Mouse (Mus musculus) heart, postnatal 10 days (tissue): Measurements from ENCODE around the gene Vezt. TPM values are rescaled to one million over a fixed set of nuclear protein-coding genes. Genes with fewer than 3 reads are reported as not detected.
A peak's percentile ranks its signal among the peaks of the same experiment; 100 is the strongest.

Experiments
- DNase-seq, 2 experiments: peaks; one replicate each; pipeline ENCODE4 v3.0.0; 2021
- intact Hi-C: fragments of 180-260 bp; cut with DNase I; formaldehyde crosslinking; loops from one replicate; pipeline ENCODE4 v1.15.1; 2025
- total RNA-seq, 2 experiments: library from RNA; stranded (reverse); gene quantifications; 2 replicates each; pipeline ENCODE4 v1.2.3; 2021

The Vezt gene
- total RNA-seq, 2 experiments from 2014 or later = 37.9 to 40.2 TPM

GRCm38 (mm10) chr10:93918087-93918486 lies 117.5 kb downstream of the Vezt start:
- intact Hi-C loops = loop anchor here (2.0 kb wide), 1 partner anchor 29 kb away; no protein-coding TSS in a partner anchor

DNA sequence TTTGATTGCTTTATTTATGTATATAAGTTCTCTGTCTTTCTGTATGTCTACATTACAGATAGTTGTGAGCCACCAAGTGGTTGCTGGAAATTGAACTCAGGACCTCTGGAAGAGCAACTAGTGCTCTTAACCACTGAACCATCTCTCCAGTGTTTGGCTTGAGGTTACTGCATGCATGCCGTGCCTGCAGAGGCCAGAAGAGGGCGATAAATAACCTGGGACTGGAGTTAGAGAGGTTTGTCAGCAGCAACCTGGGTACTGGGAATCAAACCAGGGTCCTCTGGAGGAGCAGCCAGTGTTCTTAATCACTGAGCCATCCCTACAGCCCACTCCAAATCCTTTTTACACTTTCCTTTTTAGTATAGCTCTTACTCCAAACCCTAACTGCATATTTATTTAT lies 118.8 kb downstream of the Vezt start:
- intact Hi-C loops = no loop called here
- no peak for DNase-seq

More at GRCm38 (mm10) chr10:93918087-93918486, 117.5 kb downstream of the Vezt start:
- no peak for DNase-seq

GRCm38 (mm10) chr10:93915531-93916275 lies 119.9 kb downstream of the Vezt start:
- intact Hi-C loops = no loop called here
- no peak for DNase-seq

DNA sequence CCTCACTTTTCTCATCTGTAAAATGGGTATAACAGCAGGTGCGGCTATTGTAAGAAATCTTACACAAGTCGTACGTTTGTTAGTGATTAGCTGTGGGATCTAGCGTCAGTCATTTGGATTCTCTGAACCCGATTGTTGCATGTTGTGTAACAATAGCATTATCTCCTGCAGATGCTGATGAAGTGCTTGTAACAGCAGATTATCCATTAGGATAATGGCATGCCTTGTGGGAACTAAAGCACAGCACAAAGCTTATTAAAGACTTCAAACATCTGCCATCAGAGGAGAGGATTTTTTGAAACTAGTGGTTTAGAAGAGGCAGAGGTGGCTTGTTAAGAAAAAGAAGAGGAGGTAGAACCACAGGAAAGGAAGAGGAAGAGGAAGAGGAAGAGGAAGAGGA lies 122.1 kb downstream of the Vezt start:
- DNase-seq = no peak
- intact Hi-C loops = no loop called here

GRCm38 (mm10) chr10:93912917-93913316 lies 122.7 kb downstream of the Vezt start:
- intact Hi-C loops = no loop called here
- DNase-seq = no peak

DNA sequence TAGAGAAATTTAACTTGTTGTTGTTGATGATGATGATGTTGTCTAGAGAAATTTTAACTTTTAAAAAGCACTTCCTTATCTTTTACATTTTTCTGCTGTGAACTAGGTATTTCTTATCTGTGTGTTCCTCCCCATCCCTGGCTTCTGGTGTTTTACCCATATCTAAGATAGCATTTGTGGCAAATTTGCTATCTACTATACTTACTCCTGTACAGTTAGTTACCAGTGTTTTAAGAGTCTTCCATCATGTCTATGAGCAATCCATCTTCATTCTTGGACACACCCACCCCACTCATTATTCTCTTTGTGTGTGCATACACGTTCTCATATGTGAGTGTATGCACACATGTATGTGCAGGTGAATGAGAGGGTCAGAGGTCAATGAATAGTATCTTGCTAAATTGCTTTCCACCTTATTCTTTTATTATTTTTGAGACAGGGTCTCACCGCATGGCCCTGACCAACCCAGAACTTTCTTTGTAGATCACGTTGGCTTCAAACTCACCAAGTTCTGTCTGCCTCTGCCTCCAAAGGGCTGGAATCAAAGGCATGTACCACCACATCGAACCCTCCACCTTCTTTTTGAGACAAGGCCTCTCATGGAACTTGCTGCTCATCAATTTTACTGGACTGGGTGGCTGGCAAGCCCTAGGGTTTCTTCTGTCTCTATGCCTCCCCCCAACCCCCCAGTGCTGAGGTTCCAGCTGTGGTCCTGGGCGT lies 123.3 kb downstream of the Vezt start:
- intact Hi-C loops = no loop called here
- DNase-seq = no peak

- intact Hi-C loops = no loop called here
- DNase-seq = no peak
Observed at GRCm38 (mm10) chr10:93911326-93911725, 124.3 kb downstream of the Vezt start.

- intact Hi-C loops = no loop called here
- DNase-seq = no peak
Observed at GRCm38 (mm10) chr10:93909811-93910446, 125.7 kb downstream of the Vezt start.

- intact Hi-C loops = no loop called here
Observed at GRCm38 (mm10) chr10:93909015-93909414, 126.6 kb downstream of the Vezt start.

DNA sequence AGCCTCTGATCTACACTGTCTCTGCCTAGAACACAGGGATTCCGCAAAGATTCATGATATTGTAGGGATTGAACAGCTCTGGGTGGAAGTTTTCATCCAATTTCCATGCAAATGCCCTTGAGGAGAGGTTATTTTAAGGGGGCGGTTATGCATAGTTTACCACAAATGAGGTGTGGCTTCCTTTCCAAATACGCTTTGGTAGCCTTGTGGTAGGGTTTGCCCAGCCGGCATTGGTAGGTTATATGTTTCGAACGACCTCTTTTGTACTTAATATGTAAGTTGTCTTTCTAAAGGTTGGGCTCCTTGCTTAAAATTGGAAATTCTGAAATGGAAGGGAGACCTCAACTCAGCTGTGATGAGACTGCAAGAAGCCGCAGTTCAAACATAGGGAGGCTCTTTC lies 127.1 kb downstream of the Vezt start:
- no peak for DNase-seq

More at GRCm38 (mm10) chr10:93909015-93909414, 126.6 kb downstream of the Vezt start:
- DNase-seq = no peak

GRCm38 (mm10) chr10:93907376-93907775 lies 128.2 kb downstream of the Vezt start:
- intact Hi-C loops = no loop called here
- no peak for DNase-seq

More for the DNA sequence above, 127.1 kb downstream of the Vezt start:
- intact Hi-C loops = no loop called here

DNA sequence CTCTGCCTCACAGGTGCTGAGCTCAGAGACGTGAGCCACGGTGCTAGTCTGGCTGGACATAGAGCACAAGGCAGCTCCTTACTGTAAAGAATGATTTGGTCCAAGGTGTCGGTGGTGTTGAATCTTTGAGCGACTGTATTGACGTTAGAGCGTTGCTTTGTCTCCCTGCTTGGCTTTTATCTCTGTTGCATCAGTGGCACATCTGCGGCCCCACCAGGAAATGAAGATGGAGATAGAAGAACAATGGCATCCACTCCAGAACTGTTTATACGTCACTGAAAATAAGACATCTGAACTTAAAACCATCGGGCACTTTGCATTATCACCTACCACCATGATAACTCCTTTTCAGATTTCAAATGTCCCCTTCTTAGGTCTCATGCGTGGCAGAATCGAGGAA lies 135.7 kb downstream of the Vezt start:
- no peak for DNase-seq
- intact Hi-C loops = no loop called here

- DNase-seq = no peak
- intact Hi-C loops = no loop called here
Observed at GRCm38 (mm10) chr10:93899303-93899702, 136.3 kb downstream of the Vezt start.

GRCm38 (mm10) chr10:93897043-93897646 lies 138.5 kb downstream of the Vezt start, which contains the start of gene Metap2:
TSS of gene Metap2 (minus strand) at chr10:93897093.
- intact Hi-C loops = no loop called here
- no peak for DNase-seq

DNA sequence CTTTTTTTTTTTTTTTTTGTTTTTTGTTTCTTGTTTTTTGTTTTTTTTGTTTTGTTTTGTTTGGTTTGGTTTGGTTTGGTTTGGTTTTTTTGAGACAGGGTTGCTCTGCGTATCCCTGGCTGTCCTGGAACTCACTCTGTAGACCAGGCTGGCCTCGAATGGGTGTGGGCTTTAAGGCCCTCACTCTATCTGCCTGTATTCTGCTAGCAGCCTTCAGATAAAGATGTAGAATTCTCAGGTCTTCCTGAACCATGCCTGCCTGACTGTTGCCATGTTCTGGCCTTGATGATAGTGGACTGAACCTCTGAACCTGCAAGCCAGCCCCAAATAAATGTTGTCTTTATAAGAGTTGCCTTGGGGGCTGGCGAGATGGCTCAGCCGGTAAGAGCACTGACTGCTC lies 143.1 kb downstream of the Vezt start:
- intact Hi-C loops = no loop called here
- DNase-seq = no peak

- intact Hi-C loops = no loop called here
- no peak for DNase-seq
Observed at GRCm38 (mm10) chr10:93891031-93891430, 144.6 kb downstream of the Vezt start.

DNA sequence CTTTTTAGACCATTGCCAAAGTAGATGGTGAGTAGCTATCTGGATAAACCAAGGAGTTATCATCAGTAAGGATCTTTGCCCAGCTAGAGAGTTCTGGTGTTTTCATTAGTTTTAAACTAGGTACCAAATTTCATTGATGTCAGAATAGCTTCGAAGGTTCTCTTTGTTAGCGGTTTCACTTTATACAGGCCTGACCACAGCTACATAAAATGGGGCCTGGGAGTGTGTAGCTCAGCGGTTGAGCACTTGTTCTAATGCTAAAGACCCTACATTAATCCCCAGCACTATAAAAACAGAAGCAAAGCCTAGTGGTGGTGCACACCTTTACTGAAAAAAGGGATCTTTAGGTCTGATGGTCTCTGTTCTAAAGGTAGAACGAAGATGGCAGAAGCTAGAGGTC lies 145.1 kb downstream of the Vezt start:
- no peak for DNase-seq

DNA sequence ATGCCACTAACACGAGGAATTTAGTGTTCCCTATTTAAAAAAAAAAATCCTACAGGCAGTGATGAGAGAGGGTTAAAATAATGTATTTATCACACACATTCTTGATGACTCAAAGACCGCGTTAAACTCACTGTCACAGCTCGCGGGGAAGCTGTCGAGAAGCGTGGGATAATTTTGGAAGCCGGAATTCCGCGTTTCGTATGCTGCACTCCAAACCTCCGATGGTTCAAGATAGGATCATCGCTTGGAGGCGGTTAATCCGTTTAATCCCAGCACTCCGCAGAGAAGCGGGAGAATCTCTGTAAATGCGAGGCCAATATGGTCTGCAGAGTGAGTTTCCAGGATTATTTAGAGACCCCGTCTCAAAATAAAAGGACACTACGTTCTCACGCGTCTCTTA lies 145.6 kb downstream of the Vezt start:
- intact Hi-C loops = loop anchor here (2.0 kb wide), 1 partner anchor 29 kb away; no protein-coding TSS in a partner anchor
- DNase-seq = peak in 1 of 2 experiments; percentile 43

More for the DNA sequence above, 145.1 kb downstream of the Vezt start:
- intact Hi-C loops = no loop called here

- intact Hi-C loops = loop anchor here (2.0 kb wide), 1 partner anchor 29 kb away; no protein-coding TSS in a partner anchor
Observed at GRCm38 (mm10) chr10:93889579-93889950, 146.1 kb downstream of the Vezt start.

More at GRCm38 (mm10) chr10:93889579-93889950, 146.1 kb downstream of the Vezt start:
- DNase-seq = peak; percentile 90 to 91
